Mouse (Mus musculus): ENCODE results near the gene Tfb2m. TPM values are rescaled to one million over a fixed set of nuclear protein-coding genes. Genes with fewer than 3 reads are reported as not detected.

Gene Tfb2m
- 9.4 and 10.5 TPM in 2 replicates for polyA plus RNA-seq (2012)

GRCm38 (mm10) chr1:179545768-179546550 lies at the start of gene Tfb2m, which contains the start of gene Cnst:
TSS of gene Tfb2m (minus strand) at chr1:179546267.
TSS of gene Cnst (plus strand) at chr1:179546370.

DNA sequence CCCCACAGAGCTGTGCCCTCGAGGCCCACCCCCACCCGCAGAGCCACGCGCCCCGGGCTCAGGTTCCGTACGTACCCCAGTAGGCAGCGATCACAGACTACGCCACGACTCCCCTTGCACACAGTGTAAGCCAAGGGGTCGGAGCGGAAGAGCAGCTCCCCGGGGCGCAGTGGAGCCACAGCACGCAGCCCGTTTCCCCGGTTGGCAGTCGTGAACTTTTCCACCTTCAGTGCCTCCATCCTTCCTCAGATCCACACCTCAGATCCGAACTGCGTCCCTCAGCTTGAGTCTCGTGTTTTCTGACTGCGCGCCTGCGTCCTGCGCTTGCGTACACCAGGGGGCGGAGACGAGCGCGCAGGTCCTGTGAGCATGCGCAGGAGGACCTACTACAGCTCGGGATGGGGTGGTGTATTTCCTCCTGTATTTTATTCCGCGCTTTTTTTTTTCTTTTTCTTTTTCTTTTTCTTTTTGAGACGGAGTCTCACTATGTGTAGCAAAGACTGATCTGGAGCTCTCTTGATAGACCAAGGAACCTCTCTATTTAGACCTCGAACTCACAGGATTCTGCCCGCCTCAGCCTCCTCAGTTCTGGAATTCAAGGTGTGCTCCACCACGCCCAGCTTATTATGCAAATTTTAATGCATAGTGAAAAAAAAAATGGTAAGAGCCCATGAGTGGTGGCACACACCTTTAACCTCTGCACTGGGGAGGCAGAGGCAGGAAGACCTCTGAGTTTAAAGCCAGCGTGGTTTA lies 28.2 kb downstream of the Tfb2m start, which contains the start of gene Smyd3:
Smyd3 (minus strand) TSS at position 329 of the 753 bp plus-strand sequence.

Other genes starting within 250 kb of the Tfb2m start
- gene Smyd3, start 28.2 kb downstream of the Tfb2m start, polyA plus RNA-seq (2012) = 5.0 and 8.7 TPM in 2 replicates
- gene Cnst, start 103 bp upstream of the Tfb2m start, polyA plus RNA-seq (2012) = 12.8 and 15.1 TPM in 2 replicates
- 3.4 and 3.5 TPM in 2 replicates for gene Sccpdh, start 121.9 kb upstream of the Tfb2m start, polyA plus RNA-seq (2012)
- not detected in 2 replicates for gene Kif28, start 199.0 kb upstream of the Tfb2m start, polyA plus RNA-seq (2012)

Data from megakaryocyte-erythroid progenitor cell, adult 5 weeks (primary cell).